Mouse (Mus musculus): ENCODE data around the gene Tpr. TPM values are rescaled to one million over a fixed set of nuclear protein-coding genes. Genes with fewer than 3 reads are reported as not detected.

Gene Tpr
- polyA plus RNA-seq, 1 experiment from 2014 or later = 163 TPM

Other genes starting within 250 kb of the Tpr start
- gene Pdc, start 73.4 kb upstream of the Tpr start, polyA plus RNA-seq (2014; fragmentation: Nextera tagmentation; extraction: Ambion mirVana) = not detected in 2 replicates
- 32.4 and 35.3 TPM in 2 replicates for gene Odr4, start 242 bp downstream of the Tpr start, polyA plus RNA-seq (2014; fragmentation: Nextera tagmentation; extraction: Ambion mirVana)
- gene Prg4, start 73.3 kb downstream of the Tpr start, polyA plus RNA-seq (2014; fragmentation: Nextera tagmentation; extraction: Ambion mirVana) = 0.34 and 0.53 TPM in 2 replicates

Measured in heart, embryonic 11.5 days (tissue).